Mouse (Mus musculus) lung, postnatal 25 days (tissue): Measurements from ENCODE around the gene Olfr972.
"Not testable (repeated sequence)": the region's sequence is repeated elsewhere in the genome, so short reads cannot be mapped to it uniquely, and the experiment has no call there.

Experiments used
- DNase-seq: peaks from one replicate; pipeline ENCODE4 v3.0.0; 2022; ENCODE audit warnings: low spot score

Olfr972 gene

DNA sequence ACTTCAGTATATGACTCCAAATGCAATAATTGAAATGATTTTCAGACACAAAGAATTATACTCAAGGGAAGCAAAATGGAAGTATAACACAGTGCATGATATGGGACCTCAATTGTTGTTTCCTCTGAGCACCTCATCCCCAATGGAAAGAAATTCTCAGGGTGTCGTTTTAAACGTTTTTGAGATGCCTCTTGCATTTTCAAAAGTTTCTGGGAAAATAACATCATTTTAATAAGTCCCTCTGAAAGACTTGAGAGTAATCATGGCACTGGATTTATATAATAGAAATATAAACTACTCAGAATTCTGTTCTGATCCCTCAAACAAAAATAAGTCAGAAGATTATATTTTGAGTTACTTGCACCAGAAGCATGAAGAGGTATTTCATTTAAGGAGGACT is at the start of gene Olfr972:
Gene Olfr972 (plus strand): TSS at position 301 of the 400 bp plus-strand sequence.
- DNase-seq = no peak

DNA sequence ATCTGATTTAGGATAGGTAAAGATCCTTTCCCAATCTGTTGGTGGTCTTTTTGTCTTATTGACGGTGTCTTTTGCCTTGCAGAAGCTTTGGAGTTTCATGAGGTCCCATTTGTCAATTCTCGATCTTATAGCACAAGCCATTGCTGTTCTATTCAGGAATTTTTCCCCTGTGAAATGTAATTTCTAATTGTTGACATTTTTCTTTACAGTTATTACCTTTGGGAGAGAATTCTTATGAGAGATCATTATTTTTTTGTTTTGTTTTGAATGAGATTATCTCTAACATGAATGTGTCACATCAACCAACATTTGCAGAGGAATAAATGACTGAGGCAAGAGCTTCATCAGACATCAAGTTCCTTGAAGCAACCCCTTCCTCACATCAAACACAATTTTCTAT is 29.6 kb upstream of the Olfr972 start, which contains the start of gene Olfr971:
Gene Olfr971 (plus strand): TSS at position 301 of the 400 bp plus-strand sequence.
- DNase-seq = not testable (repeated sequence)

DNA sequence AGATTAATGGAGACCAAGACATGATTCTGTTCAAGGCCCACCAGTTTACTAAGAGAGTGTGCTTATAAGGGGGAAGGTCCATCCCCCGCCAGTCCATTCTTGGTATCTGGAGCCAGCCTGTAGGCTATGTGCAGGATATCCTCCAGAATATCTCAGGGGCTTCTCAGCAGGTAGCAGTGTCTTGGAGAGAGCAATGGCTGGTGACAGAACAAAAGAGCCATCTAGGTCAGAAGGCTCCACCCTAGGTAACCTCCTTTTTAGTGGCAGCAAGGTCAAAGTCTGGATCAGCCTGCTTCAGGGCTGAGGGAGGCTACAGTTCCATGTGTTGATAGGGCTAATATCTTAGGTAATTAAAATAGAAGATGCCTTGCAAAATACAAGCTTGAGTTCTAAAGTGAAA is 5.8 kb downstream of the Olfr972 start:
- DNase-seq = not testable (repeated sequence)

DNA sequence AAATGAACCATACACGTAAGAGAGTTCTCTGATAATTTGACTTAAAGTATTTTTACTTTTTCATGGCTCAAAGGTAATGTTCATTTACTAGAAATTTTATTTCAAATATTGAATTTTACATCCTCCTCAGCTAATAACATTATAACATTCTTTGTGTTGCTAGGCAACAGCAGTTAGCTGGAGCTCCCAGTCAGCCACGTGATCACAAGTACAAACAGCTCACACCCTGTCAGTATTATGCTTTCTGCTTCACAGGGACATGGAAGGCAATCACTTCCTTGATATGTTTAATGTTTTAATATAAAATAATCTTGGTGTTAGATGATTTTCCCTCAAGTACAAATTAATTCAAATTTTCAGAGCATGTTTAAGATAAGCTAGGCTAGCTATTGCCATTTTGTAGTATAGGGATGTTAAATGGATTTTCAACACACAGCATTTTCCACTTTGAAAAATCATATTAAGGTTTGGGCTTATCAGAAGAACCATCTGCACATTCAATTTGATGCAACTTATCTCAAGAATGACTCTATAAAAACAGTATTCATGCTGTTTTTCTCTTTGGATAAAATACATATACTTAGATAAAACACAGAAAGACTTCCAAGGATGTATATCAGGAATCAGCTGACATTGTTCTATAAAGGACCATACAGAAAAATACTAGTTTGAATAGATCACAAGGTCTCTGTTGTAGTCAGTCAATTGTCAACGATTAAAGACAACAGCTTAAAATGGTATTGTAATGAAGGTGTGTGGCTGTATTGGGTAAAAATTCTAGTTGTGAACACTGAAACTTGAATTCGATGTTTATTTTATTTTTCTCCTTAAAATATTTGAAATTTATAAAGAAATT is 11.5 kb downstream of the Olfr972 start:
- not testable (repeated sequence) for DNase-seq

DNA sequence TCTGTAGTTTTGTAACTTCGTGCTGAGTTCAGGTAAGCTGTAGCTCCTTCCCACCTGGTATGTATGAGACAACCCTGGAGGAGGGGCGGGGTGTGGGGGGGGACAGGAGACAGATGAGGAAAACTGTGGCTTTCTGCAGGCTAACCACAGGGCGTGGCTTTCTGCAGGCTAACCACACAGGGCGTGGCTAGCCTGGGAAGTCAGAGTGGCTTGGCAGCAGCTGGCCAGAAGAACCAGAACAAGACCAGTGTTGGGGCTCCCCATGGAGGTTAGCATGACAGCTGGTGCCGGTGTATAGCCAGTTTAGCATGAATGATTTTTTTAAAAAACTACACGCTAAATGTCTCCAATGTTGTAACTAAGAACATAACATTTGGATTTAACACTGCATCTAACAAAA is 38.9 kb downstream of the Olfr972 start:
- DNase-seq = no peak

DNA sequence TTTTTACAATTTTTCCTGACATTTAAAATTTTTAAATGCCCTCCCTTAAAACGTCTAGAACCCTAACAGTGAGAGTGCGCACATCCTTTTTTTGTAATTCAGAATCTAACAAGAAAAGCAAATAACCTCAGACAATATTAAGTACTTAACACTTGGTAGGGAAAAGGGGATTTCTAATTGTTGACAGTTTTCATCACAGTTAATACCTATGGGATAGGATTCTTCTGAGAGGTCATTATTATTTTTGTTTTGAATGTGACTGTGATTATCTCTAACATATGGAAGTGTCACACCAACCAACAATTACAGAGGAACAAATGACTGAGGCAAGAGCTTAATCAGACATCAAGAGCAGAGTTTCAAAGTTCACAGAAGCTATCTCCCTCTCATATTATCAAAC is 40.8 kb downstream of the Olfr972 start, which contains the start of gene Olfr229:
Gene Olfr229 (plus strand): TSS at position 301 of the 400 bp plus-strand sequence.
- no peak for DNase-seq

DNA sequence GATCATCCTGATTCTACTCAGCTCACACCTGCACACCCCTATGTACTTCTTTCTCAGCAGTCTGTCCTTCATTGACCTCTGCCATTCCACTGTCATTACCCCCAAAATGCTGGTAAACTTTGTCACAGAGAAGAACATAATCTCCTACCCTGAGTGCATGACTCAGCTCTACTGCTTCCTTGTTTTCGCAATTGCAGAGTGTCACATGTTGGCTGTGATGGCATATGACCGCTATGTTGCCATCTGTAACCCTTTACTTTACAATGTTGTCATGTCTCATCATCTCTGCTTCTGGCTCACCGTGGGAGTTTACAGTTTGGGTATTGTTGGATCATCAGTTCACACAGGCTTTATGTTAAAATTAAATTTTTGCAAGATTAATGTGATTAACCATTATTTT is 43.7 kb downstream of the Olfr972 start:
- no peak for DNase-seq
